In genomic region chr4:154854676-154855345, GRCm38 (mm10) we compare ENCODE assay signal across 12 mouse cellular contexts. TPM values are rescaled to one million over a fixed set of nuclear protein-coding genes. Genes with fewer than 3 reads are reported as not detected.
DNase-seq lines count a peak whose midpoint lies in the region; ATAC-seq and TF ChIP-seq lines count a peak whose summit lies in the region.
"Had no signal": no experiment of that assay in that cellular context is flagged by ENCODE, and none has a peak within 500 bp of the region (broad histone marks: within the 10 kb centered on the region; RNA-seq: fewer than 3 reads in every experiment).

No protein-coding gene starts in this region.

- no peak for TF ChIP-seq POLR2A in cerebellum, adult 2 months (IDR thresholded peaks at IDR 0.05; ENCODE audit: borderline replicate concordance, insufficient read depth, low read length)

- peak overlapping the region; percentile 73; the same call in 1 of the 2 replicates for H3K4me2 ChIP-seq in forebrain, embryonic 14.5 days (ENCODE audit: low read length)
- H3K4me2 ChIP-seq in kidney, embryonic 16.5 days (replicated peaks; ENCODE audit: low read depth, low read length) = no peak overlapping the region

- no peaks in the 10 kb centered on the region for H3K27me3 ChIP-seq in cerebellum, adult 2 months (ENCODE audit: control insufficient read depth, insufficient read depth, low read length)
- peaks cover 34% of the 10 kb centered on the region for H3K27me3 ChIP-seq in forebrain, embryonic 14.5 days (replicated peaks; ENCODE audit: control insufficient read depth, insufficient read depth, low read length)
- H3K27me3 ChIP-seq in kidney, embryonic 16.5 days (ENCODE audit: insufficient read depth, low read length) = peaks cover 40% of the 10 kb centered on the region

- 47% methylated on average over 12 of the region's 12 CpGs for WGBS in cerebellum, adult 2 months
- 58% methylated on average over 12 of the region's 12 CpGs for WGBS in forebrain, embryonic 14.5 days
- 57% methylated on average over 12 of the region's 12 CpGs for WGBS in kidney, embryonic 16.5 days

- no peak overlapping the region for H3K9ac ChIP-seq in forebrain, embryonic 14.5 days (ENCODE audit: low read length)
- H3K9ac ChIP-seq in kidney, embryonic 16.5 days (replicated peaks; ENCODE audit: low read length) = no peak overlapping the region

- peaks cover 4% of the 10 kb centered on the region; the same call in 1 of the 2 replicates for H3K4me1 ChIP-seq in cerebellum, adult 2 months (ENCODE audit: control insufficient read depth, insufficient read depth, low read length)
- 0 out of 2 replicates have a peak, but pooled peaks cover 4% of the 10 kb centered on the region for H3K4me1 ChIP-seq in forebrain, embryonic 14.5 days (ENCODE audit: control insufficient read depth, insufficient read depth, low read length)
- peaks cover 3% of the 10 kb centered on the region; the same call in 1 of the 2 replicates for H3K4me1 ChIP-seq in kidney, embryonic 16.5 days (ENCODE audit: insufficient read depth, low read length)

- DNase-seq in cerebellum, adult 2 months = no peak
- DNase-seq in cerebellum, adult 18-20 months = no peak
- peak; percentile 49 for DNase-seq in A20 (ENCODE audit: low read depth, low spot score)
- no peak for DNase-seq in forebrain, embryonic 14.5 days (ENCODE audit: low spot score)
- DNase-seq in adipocyte (ENCODE audit: low spot score) = no peak
- no peak for DNase-seq in right cerebral cortex, adult 18-20 months
- DNase-seq: gastrocnemius, postnatal 14 days; kidney, adult 8-10 months had no signal

- peak overlapping the region; percentile 93; the same call in 1 of the 2 replicates for H3K27ac ChIP-seq in cerebellum, adult 2 months (ENCODE audit: insufficient read depth, low read length)
- no peak overlapping the region for H3K27ac ChIP-seq in forebrain, embryonic 14.5 days (ENCODE audit: low read depth, low read length)
- no peak overlapping the region for H3K27ac ChIP-seq in kidney, embryonic 16.5 days (ENCODE audit: low read length)

- no peaks in the 10 kb centered on the region for H3K9me3 ChIP-seq in forebrain, embryonic 14.5 days (replicated peaks; ENCODE audit: control insufficient read depth, low read length)
- no peaks in the 10 kb centered on the region for H3K9me3 ChIP-seq in kidney, embryonic 16.5 days (ENCODE audit: low read length)

- no peaks in the 10 kb centered on the region for H3K36me3 ChIP-seq in forebrain, embryonic 14.5 days (ENCODE audit: control insufficient read depth, insufficient read depth, low read length)
- H3K36me3 ChIP-seq in kidney, embryonic 16.5 days (ENCODE audit: insufficient read depth, low read length) = no peaks in the 10 kb centered on the region

- H3K4me3 ChIP-seq in cerebellum, adult 2 months (replicated peaks; ENCODE audit: insufficient read depth, low read depth, low read length) = peak overlapping the region; percentile 58
- no peak overlapping the region for H3K4me3 ChIP-seq in forebrain, embryonic 14.5 days (ENCODE audit: low read depth, low read length)
- no peak overlapping the region for H3K4me3 ChIP-seq in kidney, embryonic 16.5 days (ENCODE audit: low read length)

- no peak for ATAC-seq in forebrain, embryonic 14.5 days
- peak; percentile 44 for ATAC-seq in megakaryocyte progenitor cell, adult 5-6 weeks (replicated peaks; ENCODE audit: poor library complexity)
- no peak for ATAC-seq in kidney, embryonic 16.5 days (ENCODE audit: low FRiP score, low TSS enrichment)

- TF ChIP-seq CTCF in cerebellum, adult 2 months (IDR thresholded peaks at IDR 0.05; ENCODE audit: borderline replicate concordance, insufficient read depth, low read depth, low read length) = no peak

RNA-seq across cellular contexts. Expression of gene Mmel1, which starts 14.6 kb away (rescaled TPM):
- polyA plus RNA-seq in cerebellum, adult 2 months (2012; rRNA removed) = 2.7 and 3.3 TPM in 2 replicates
- polyA plus RNA-seq in forebrain, embryonic 14.5 days (2014; fragmentation: Nextera tagmentation; extraction: Ambion mirVana) = 0.13 and 0.37 TPM in 2 replicates
- total RNA-seq in megakaryocyte progenitor cell, adult 5-6 weeks (2015) = not detected in 2 replicates
- not detected in 2 replicates for total RNA-seq in megakaryocyte progenitor cell, adult 5-6 weeks (2017)
- polyA plus RNA-seq in kidney, embryonic 16.5 days (2015; fragmentation: Nextera tagmentation; extraction: Ambion mirVana) = 0.17 TPM in 1 of 2 replicates, not detected in the other
- total RNA-seq: neutrophil, adult 5-6 weeks had no signal
- polyA plus RNA-seq: limb, embryonic 11.5 days had no signal

RNA-seq across cellular contexts. Expression of gene Ttc34, which starts 17.6 kb away (rescaled TPM):
- 1.5 and 2.6 TPM in 2 replicates for polyA plus RNA-seq in cerebellum, adult 2 months (2012; rRNA removed)
- 0.85 and 1.5 TPM in 2 replicates for polyA plus RNA-seq in forebrain, embryonic 14.5 days (2014; fragmentation: Nextera tagmentation; extraction: Ambion mirVana)
- not detected in 2 replicates for total RNA-seq in megakaryocyte progenitor cell, adult 5-6 weeks (2015)
- total RNA-seq in megakaryocyte progenitor cell, adult 5-6 weeks (2017) = not detected in 2 replicates
- polyA plus RNA-seq in kidney, embryonic 16.5 days (2015; fragmentation: Nextera tagmentation; extraction: Ambion mirVana) = 0.24 and 0.59 TPM in 2 replicates
- total RNA-seq: gastrocnemius, postnatal 14 days; neutrophil, adult 5-6 weeks had no signal

RNA-seq across cellular contexts. Expression of gene Fam213b, which starts 44.1 kb away (rescaled TPM):
- polyA plus RNA-seq in cerebellum, adult 2 months (2012; rRNA removed) = 171 and 180 TPM in 2 replicates
- polyA plus RNA-seq in forebrain, embryonic 14.5 days (2014; fragmentation: Nextera tagmentation; extraction: Ambion mirVana) = 40.3 and 45.9 TPM in 2 replicates
- total RNA-seq in megakaryocyte progenitor cell, adult 5-6 weeks (2015) = 5.0 and 5.6 TPM in 2 replicates
- 1.8 and 5.6 TPM in 2 replicates for total RNA-seq in megakaryocyte progenitor cell, adult 5-6 weeks (2017)
- polyA plus RNA-seq in kidney, embryonic 16.5 days (2015; fragmentation: Nextera tagmentation; extraction: Ambion mirVana) = 39.1 and 42.2 TPM in 2 replicates
